Mouse (Mus musculus): ENCODE measurements around the gene Dpy19l3.

Gene Dpy19l3

GRCm38 (mm10) chr7:35754033-35754885, at the start of gene Dpy19l3:
Dpy19l3 (minus strand) TSS chr7:35754454.
- peak; percentile 89 for DNase-seq

- peak; percentile 89 for DNase-seq
Measured at GRCm38 (mm10) chr7:35802906-35803595, 48.8 kb upstream of the Dpy19l3 start, which contains the start of gene Zfp507. Zfp507 (minus strand) TSS chr7:35803003.

- peak; percentile 12 for DNase-seq
Measured at GRCm38 (mm10) chr7:35802201-35802905, 48.1 kb upstream of the Dpy19l3 start.

DNA sequence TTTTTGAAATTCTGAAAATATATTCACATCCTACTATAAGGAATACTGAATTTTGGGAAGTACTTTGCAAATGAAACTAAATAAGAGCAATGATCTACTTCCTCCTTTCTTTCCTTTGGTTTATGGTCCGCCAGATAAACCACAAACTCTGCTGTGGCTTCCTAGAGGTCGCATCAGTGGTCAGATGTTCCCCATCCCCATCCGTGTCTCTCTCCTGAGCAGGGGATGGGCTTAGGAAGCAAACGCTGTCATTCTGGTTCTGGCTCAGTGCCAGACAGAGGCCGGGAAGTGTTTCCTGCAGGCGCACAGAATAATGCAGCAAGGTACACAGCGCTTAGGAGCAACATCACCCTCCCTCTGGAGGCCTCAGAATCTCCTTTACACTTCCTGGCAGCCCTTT, 41.9 kb upstream of the Dpy19l3 start:
- no peak for DNase-seq

DNA sequence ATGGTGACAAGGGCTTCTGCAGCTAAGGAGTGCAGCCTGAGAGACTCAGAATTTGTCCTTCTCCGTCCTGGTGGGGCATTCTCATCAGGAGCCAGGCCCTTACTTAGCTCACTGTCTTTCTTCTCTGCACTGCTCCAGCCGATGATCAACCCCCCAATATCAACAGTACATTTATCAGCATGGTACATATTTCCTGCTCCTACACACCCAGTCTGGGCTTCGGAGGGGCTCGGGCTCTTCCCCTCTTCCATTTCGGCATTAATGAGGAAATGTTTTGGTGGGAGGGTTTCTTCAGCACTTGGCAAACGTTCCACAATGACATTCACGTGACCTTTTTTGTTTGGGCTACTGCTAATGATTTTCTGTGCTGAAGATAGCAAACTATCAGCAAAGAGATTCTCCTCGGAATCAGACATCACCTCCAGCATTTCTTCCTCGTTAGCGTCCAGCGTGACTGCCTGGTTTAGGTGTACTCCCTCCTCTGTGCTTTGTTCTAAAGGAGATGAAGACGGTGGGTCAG, 40.0 kb upstream of the Dpy19l3 start:
- no peak for DNase-seq

GRCm38 (mm10) chr7:35792150-35792848, 38.0 kb upstream of the Dpy19l3 start:
- no peak for DNase-seq

- no peak for DNase-seq
Measured at GRCm38 (mm10) chr7:35790926-35791325, 36.7 kb upstream of the Dpy19l3 start.

DNA sequence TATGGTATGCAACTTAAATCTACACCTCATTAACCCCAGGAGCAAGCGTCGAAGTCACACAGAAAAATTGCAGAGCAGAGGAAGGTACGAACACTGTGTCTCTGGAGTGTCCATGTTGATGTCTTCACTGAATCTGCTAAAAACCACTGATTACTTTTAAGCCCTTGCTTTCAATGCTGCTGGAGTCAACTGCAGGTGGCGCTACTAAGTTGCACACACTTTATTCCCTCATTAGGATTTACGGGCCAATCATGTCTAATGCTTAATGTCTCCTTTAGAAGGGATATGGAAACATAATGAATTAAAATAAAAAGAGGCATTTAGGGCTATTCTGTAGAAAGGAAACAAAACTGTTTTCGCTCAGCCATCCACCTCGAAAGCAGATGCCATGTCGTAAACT, 35.9 kb upstream of the Dpy19l3 start:
- peak; percentile 19 for DNase-seq

- DNase-seq: no peak
Measured at GRCm38 (mm10) chr7:35785579-35785978, 31.3 kb upstream of the Dpy19l3 start.

DNA sequence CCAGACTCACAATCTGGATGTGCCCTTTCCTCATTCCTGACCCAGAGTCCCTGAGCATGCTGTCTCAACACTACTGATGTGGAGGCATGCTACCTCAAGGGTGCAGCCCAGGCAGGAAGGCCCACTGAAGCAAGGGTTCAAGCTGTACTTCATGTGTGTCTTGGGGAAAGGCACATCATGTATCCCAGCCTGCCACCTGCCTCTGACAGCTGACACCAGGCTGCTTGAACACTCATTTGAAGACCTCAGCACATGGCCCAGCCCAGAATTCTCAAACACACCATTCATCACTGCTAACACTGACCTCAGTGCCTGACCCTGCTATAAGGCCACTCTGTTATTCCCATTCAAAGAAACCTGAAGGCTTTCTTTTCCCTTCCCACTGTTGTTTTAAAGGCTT, 28.0 kb upstream of the Dpy19l3 start:
- DNase-seq: no peak

- no peak for DNase-seq
Measured at GRCm38 (mm10) chr7:35774127-35774526, 19.9 kb upstream of the Dpy19l3 start.

- DNase-seq: no peak
Measured at GRCm38 (mm10) chr7:35772347-35772746, 18.1 kb upstream of the Dpy19l3 start.

GRCm38 (mm10) chr7:35771106-35771505, 16.9 kb upstream of the Dpy19l3 start:
- DNase-seq: no peak

DNA sequence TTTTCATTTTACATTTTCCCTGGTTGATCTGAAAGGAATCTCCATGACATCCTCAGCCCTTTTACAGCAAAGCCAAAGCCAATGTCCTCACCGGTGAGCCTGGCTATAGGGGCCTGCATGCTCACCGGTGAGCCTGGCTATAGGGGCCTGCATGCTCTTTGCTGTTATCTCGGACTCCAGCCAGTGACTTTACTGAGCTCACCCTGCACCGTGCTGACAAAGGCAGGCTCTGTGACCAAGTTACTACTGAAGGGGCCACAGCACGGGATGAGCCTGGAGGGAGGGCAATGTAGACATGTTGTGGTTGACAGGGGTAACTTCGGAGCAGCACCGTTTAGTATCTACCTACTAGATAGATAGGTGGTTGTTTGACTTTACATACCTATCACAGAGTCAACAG, 15.9 kb upstream of the Dpy19l3 start:
- DNase-seq: no peak

DNA sequence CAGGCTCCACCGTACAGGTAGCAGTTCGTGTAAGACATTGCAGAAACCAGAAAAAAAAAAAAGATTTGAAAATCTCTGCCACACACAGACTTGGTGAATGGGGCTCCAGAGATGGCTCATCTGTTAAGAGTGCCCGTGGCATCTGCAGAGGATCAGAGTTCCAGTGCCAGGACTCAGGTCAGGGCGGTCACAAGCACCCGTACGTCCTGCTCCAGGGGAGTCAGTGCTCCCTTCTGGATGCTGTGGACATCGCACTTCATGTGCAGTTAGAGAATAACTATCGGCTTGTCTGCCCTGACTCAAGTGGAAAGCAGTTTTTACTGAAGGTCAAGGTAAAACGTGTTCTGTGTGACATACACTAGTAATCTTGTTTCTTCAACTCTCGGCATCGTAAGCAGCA, 10.2 kb upstream of the Dpy19l3 start:
- DNase-seq: no peak

- DNase-seq: no peak
Measured at GRCm38 (mm10) chr7:35761801-35762200, 7.5 kb upstream of the Dpy19l3 start.

DNA sequence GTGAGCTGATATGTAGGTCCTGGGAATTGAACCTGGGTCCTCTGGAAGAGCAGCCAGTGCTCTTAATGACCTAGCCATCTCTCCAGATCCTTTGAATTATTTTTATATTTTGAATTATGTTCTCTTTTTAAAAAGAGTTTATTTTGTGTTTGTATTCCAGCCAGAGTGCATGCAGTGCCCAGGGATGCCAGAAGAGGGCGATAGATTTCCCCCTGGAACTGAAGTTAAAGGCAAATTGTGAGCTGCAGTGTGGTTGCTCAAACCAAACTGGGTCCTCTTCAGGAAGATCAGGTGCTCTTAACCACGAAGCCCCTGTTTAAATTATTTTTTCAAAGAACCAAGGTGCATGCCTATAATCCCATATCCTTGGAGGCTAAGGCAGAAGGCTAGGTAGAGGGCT, 5.3 kb upstream of the Dpy19l3 start:
- DNase-seq: no peak

- no peak for DNase-seq
Measured at GRCm38 (mm10) chr7:35756510-35757440, 2.5 kb upstream of the Dpy19l3 start.

DNA sequence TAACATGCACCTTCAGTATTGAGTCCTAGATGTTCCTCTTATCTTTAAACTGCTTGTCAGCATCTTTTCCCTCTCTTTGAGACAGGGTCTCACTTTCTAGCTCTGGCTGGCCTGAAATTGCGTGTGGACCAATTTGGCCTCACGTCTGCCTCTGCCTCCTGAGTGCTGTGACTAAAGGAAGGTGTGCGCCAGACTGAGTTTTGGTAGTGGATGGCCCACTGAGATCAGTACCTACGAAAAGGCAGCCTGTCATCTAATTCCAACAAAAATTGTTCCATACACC, 573 bp upstream of the Dpy19l3 start:
- DNase-seq: no peak

- DNase-seq: no peak
Measured at GRCm38 (mm10) chr7:35753319-35754032, 778 bp downstream of the Dpy19l3 start.

DNA sequence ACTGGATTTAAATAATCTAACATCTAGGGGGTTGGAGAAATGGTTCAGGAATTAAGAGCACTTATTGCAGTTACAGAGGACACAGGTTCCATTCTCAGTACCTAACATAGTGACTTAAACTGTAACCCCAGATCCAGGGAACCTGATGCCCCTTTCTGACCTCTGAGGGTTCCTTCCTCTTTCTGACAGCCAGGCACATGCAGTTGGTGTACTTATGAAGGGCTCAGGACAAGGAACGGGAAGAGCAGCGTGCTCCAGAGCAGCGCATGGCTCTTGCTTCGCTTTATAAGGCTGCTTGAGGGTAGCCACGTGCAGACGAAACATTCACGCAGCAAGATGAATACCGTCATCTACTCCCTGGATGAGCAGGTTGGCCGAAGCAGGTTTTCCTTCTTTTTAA, 3.4 kb downstream of the Dpy19l3 start:
- DNase-seq: no peak
